8 mouse cellular contexts compared by ENCODE assay signal in genomic region chr5:34186391-34186790, GRCm38 (mm10). TPM values are rescaled to one million over a fixed set of nuclear protein-coding genes. Genes with fewer than 3 reads are reported as not detected.
DNase-seq lines count a peak whose midpoint lies in the region; ATAC-seq and TF ChIP-seq lines count a peak whose summit lies in the region.

No protein-coding gene starts in this region.

- no peak for ATAC-seq in forebrain, embryonic 12.5 days (ENCODE audit: low FRiP score)
- no peak for ATAC-seq in midbrain, postnatal 0 days (ENCODE audit: low FRiP score)

- WGBS in forebrain, embryonic 12.5 days = 83% methylated on average over 2 of the region's 2 CpGs
- WGBS in limb, embryonic 10.5 days = 78% methylated on average over 2 of the region's 2 CpGs
- 54% methylated on average over 2 of the region's 2 CpGs for WGBS in midbrain, postnatal 0 days

- H3K27ac ChIP-seq in forebrain, embryonic 12.5 days = 0 out of 2 replicates have a peak overlapping the region, but pooled peaks have one; percentile 36
- peak overlapping the region; percentile 88 for H3K27ac ChIP-seq in limb, embryonic 10.5 days
- peak overlapping the region; percentile 91; the same call in 1 of the 2 replicates for H3K27ac ChIP-seq in midbrain, postnatal 0 days (ENCODE audit: low read depth, low read length)

- peaks cover 40% of the 10 kb centered on the region for H3K27me3 ChIP-seq in E14TG2a.4 (ENCODE audit: insufficient read depth, low read length)
- H3K27me3 ChIP-seq in forebrain, embryonic 12.5 days = peaks cover 26% of the 10 kb centered on the region
- peaks cover 10% of the 10 kb centered on the region for H3K27me3 ChIP-seq in limb, embryonic 10.5 days (ENCODE audit: low read depth, poor library complexity, severe bottlenecking)
- H3K27me3 ChIP-seq in midbrain, postnatal 0 days (ENCODE audit: insufficient read depth, low read length) = no peaks in the 10 kb centered on the region

- peak overlapping the region; percentile 87 for H3K4me3 ChIP-seq in E14TG2a.4 (replicated peaks; ENCODE audit: low read length)
- peak overlapping the region; percentile 89 for H3K4me3 ChIP-seq in forebrain, embryonic 12.5 days (replicated peaks)
- H3K4me3 ChIP-seq in limb, embryonic 10.5 days = peak overlapping the region; percentile 90
- peak overlapping the region; percentile 93 for H3K4me3 ChIP-seq in midbrain, postnatal 0 days (ENCODE audit: low read depth, low read length)

- peak; percentile 94 for DNase-seq in heart, adult 11 months
- no peak for DNase-seq in heart, postnatal 10 days
- DNase-seq in limb, embryonic 10.5 days (ENCODE audit: low spot score) = no peak
- DNase-seq in midbrain, postnatal 0 days (ENCODE audit: low spot score) = no peak
- no peak for DNase-seq in spleen, postnatal 14 days (ENCODE audit: low spot score in 2 of 2)
- no peak for DNase-seq in layer of hippocampus, adult 9-11 months

- intact Hi-C loops in heart, postnatal 10 days (cut with DNase I) = no loop called here

- no peaks in the 10 kb centered on the region for H3K9me3 ChIP-seq in E14TG2a.4 (ENCODE audit: low read length)
- no peaks in the 10 kb centered on the region for H3K9me3 ChIP-seq in forebrain, embryonic 12.5 days
- H3K9me3 ChIP-seq in limb, embryonic 10.5 days (replicated peaks) = no peaks in the 10 kb centered on the region
- no peaks in the 10 kb centered on the region for H3K9me3 ChIP-seq in midbrain, postnatal 0 days (ENCODE audit: low read length)

- TF ChIP-seq CTCF in E14TG2a.4 (conservative IDR thresholded peaks at IDR 0.05; ENCODE audit: low read length) = no peak
- no peak for TF ChIP-seq CTCF in midbrain, postnatal 0 days (IDR thresholded peaks at IDR 0.05)

- H3K4me2 ChIP-seq in forebrain, embryonic 12.5 days = peak overlapping the region; percentile 94
- H3K4me2 ChIP-seq in midbrain, postnatal 0 days (ENCODE audit: low read depth, low read length, poor library complexity, severe bottlenecking) = peak overlapping the region; percentile 97

- H3K4me1 ChIP-seq in E14TG2a.4 (replicated peaks; ENCODE audit: low read depth, low read length) = peaks cover 31% of the 10 kb centered on the region
- H3K4me1 ChIP-seq in forebrain, embryonic 12.5 days = peaks cover 43% of the 10 kb centered on the region
- H3K4me1 ChIP-seq in limb, embryonic 10.5 days = peaks cover 47% of the 10 kb centered on the region
- H3K4me1 ChIP-seq in midbrain, postnatal 0 days (ENCODE audit: insufficient read depth, low read length) = peaks cover 43% of the 10 kb centered on the region

- H3K9ac ChIP-seq in forebrain, embryonic 12.5 days = peak overlapping the region; percentile 75
- H3K9ac ChIP-seq in midbrain, postnatal 0 days (replicated peaks; ENCODE audit: low read length, poor library complexity, severe bottlenecking) = peak overlapping the region; percentile 91

- no peaks in the 10 kb centered on the region for H3K36me3 ChIP-seq in E14TG2a.4 (ENCODE audit: insufficient read depth, low read length)
- H3K36me3 ChIP-seq in forebrain, embryonic 12.5 days (replicated peaks) = no peaks in the 10 kb centered on the region
- peaks cover 30% of the 10 kb centered on the region for H3K36me3 ChIP-seq in limb, embryonic 10.5 days
- H3K36me3 ChIP-seq in midbrain, postnatal 0 days (ENCODE audit: insufficient read depth, low read length) = peaks cover 16% of the 10 kb centered on the region; the same call in 1 of the 2 replicates

RNA-seq across cellular contexts. Expression of gene Mxd4, which starts 1.1 kb away (rescaled TPM):
- total RNA-seq in heart, postnatal 10 days (2021) = 100 to 1,000 TPM; 109 to 119 TPM
- polyA plus RNA-seq in forebrain, embryonic 12.5 days (2016; fragmentation: Nextera tagmentation; extraction: Ambion mirVana) = 25.0 and 25.8 TPM in 2 replicates
- 13.2 and 25.3 TPM in 2 replicates for polyA plus RNA-seq in limb, embryonic 10.5 days (2016; fragmentation: Nextera tagmentation; extraction: Ambion mirVana)
- total RNA-seq in midbrain, postnatal 0 days (2014; rRNA removed) = 87.3 and 90.2 TPM in 2 replicates
- 16.7 and 18.7 TPM in 2 replicates for polyA plus RNA-seq in midbrain, postnatal 0 days (2015; fragmentation: Nextera tagmentation; extraction: Ambion mirVana)

RNA-seq across cellular contexts. Expression of gene Haus3, which starts 17.1 kb away (rescaled TPM):
- total RNA-seq in heart, postnatal 10 days (2021) = 1 to 10 TPM; 6.9 to 7.4 TPM
- polyA plus RNA-seq in forebrain, embryonic 12.5 days (2016; fragmentation: Nextera tagmentation; extraction: Ambion mirVana) = 43.1 and 45.3 TPM in 2 replicates
- polyA plus RNA-seq in limb, embryonic 10.5 days (2016; fragmentation: Nextera tagmentation; extraction: Ambion mirVana) = 56.7 and 58.0 TPM in 2 replicates
- total RNA-seq in midbrain, postnatal 0 days (2014; rRNA removed) = 7.6 and 9.9 TPM in 2 replicates
- polyA plus RNA-seq in midbrain, postnatal 0 days (2015; fragmentation: Nextera tagmentation; extraction: Ambion mirVana) = 8.2 and 10.3 TPM in 2 replicates

RNA-seq across cellular contexts. Expression of gene Poln, which starts 17.1 kb away (rescaled TPM):
- total RNA-seq in heart, postnatal 10 days (2021) = 1 to 10 TPM; 2.1 to 5.4 TPM
- 0.62 and 0.80 TPM in 2 replicates for polyA plus RNA-seq in forebrain, embryonic 12.5 days (2016; fragmentation: Nextera tagmentation; extraction: Ambion mirVana)
- 0.59 and 0.63 TPM in 2 replicates for polyA plus RNA-seq in limb, embryonic 10.5 days (2016; fragmentation: Nextera tagmentation; extraction: Ambion mirVana)
- total RNA-seq in midbrain, postnatal 0 days (2014; rRNA removed) = 0.05 and 0.42 TPM in 2 replicates
- polyA plus RNA-seq in midbrain, postnatal 0 days (2015; fragmentation: Nextera tagmentation; extraction: Ambion mirVana) = 0.67 and 0.90 TPM in 2 replicates

Comparison
In these comparisons a context has a peak if more than half of its experiments do, and no peak if none do; other contexts are left out.
1. H3K27ac ChIP-seq: peak in every context shown above with its lines; median percentile 91 in midbrain, postnatal 0 days; 88 in limb, embryonic 10.5 days; 36 in forebrain, embryonic 12.5 days.